Mouse (Mus musculus): ENCODE results near the gene Nfkb1. TPM values are rescaled to one million over a fixed set of nuclear protein-coding genes. Genes with fewer than 3 reads are reported as not detected.
A peak's percentile ranks its signal among the peaks of the same experiment; 100 is the strongest.

The Nfkb1 gene
- 10 to 100 TPM; 17.7 to 20.2 TPM for total RNA-seq (2021)

DNA sequence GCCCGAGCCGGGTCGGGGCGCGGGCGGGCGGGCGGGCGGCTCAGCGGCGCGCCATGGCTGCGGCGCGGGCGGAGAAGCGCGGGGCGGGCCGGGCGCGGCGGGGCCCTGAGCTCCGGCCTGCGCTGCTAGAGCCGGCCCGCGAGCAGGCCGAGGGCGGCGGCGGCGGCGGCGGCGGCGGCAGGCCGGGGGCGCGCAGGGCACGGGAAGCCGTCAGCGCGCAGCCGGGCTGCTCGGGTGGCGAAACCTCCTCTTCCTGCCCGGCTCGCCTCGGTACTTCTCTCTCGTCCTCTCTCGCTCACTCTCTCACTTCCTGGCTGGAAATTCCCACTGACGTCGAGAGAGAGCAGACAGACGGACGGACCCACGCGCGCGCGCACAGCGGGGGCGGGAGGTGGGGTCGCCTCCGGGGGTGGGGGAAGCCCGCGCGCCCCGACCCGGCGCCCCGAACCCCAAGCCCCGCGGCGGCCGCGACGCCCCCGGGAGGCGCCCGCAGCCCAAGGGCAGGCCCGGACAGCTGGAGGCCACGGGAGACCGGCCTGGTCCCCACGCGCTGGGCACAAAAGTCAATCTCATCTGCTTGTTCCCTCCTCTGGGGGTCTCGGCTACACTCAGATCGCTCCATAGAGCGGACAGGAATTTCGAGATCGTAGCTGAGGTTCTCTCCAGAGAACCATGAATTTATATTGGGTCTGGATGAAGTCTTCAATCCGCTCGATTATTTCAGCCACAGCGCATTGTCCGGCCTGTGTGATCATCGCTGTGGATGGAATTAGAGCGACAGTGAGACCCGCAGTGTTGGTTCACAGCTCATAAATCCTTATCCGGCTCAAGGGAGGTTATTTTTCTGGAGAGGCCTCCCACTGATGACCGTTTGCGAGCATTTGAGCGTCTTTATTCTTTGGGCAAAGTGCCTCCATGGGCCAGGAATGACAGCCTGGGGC is at the start of gene Nfkb1:
Nfkb1 (minus strand) TSS at position 357 of the 941 bp plus-strand sequence.
- peak; percentile 53 to 67 for DNase-seq (ENCODE audit: low spot score in 2 of 2)
- intact Hi-C loops (cut with DNase I), result loop anchor here (5.0 kb wide), 1 partner anchor 254 kb away; the partner anchor contains the start of gene Ube2d3

- intact Hi-C loops (cut with DNase I), result no loop called here
- no peak for DNase-seq (ENCODE audit: low spot score in 2 of 2)
These were observed 49.4 kb upstream of the Nfkb1 start for GRCm38 (mm10) chr3:135740711-135741110.

- DNase-seq (ENCODE audit: low spot score in 2 of 2), result no peak
- intact Hi-C loops (cut with DNase I), result loop anchor here (5.0 to 10.0 kb wide), 2 partner anchors 102 to 1080 kb away; no protein-coding TSS in a partner anchor
These were observed 43.4 kb upstream of the Nfkb1 start for GRCm38 (mm10) chr3:135734736-135735135.

- DNase-seq (ENCODE audit: low spot score in 2 of 2), result no peak
These were observed 41.5 kb upstream of the Nfkb1 start for GRCm38 (mm10) chr3:135732747-135733445.

DNA sequence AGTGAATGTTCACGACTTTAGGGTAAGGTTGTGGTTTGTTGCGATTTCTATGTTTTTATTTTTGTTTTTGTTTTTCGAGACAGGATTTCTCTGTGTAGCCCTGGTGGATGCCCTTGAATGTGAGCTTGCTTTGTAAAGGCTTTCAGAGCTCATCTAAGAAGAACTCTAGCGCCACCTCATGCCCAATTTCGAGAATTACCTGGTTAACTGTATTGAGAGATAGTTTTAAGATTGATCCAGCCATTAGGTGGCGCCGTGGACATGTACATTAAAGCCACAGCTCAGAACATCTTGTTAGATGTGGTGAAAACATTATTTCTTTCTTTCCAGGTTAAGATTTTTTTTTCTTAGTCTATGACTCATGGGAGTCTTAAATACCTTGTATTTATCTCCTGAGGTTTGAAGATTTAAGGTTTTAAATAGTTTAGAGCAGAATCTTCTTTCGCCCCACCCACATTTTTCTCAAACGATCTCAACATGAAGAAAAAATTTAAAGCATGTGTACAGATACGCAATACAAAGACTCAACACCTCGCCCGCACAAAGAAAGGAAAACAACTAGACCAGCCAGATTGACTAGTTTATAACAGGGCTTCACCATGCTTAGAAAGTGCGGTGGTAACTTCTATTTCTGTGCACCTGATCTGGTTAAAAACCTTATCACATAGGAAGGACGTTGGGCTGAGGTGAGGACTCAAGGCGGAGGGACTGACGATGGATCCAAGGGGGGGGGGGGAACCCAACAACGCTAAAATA is 40.1 kb upstream of the Nfkb1 start:
- peak; percentile 97 to 99 for DNase-seq (ENCODE audit: low spot score in 2 of 2)
- intact Hi-C loops (cut with DNase I), result loop anchor here (2.0 to 10.0 kb wide), 4 partner anchors 99 to 1077 kb away; no protein-coding TSS in a partner anchor

More at GRCm38 (mm10) chr3:135732747-135733445, 41.5 kb upstream of the Nfkb1 start:
- intact Hi-C loops (cut with DNase I), result loop anchor here (5.0 to 10.0 kb wide), 2 partner anchors 101 to 1078 kb away; no protein-coding TSS in a partner anchor

DNA sequence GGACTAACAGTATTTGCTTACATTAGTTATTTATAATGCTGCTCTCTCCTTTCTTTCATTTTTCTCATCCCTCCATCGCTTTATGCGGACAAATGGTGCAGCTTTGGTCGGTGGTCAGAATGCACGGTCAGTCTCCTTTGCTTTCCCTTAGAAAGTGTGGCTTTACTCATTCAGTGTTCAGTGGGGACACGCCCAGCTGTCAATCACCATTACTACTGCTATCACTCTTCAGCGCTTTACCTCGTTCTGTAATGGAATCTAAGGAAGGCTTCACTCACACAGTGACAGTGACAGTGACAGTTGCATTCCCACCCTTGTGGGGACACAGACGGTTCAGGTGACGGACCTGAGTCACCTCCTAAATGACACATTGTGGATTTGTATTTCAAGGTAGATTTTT is 39.4 kb upstream of the Nfkb1 start:
- DNase-seq (ENCODE audit: low spot score in 2 of 2), result no peak
- intact Hi-C loops (cut with DNase I), result loop anchor here (2.0 to 10.0 kb wide), 4 partner anchors 98 to 1076 kb away; no protein-coding TSS in a partner anchor

GRCm38 (mm10) chr3:135729575-135729974 is 38.2 kb upstream of the Nfkb1 start:
- no peak for DNase-seq (ENCODE audit: low spot score in 2 of 2)
- intact Hi-C loops (cut with DNase I), result loop anchor here (5.0 kb wide), 1 partner anchor 172 kb away; no protein-coding TSS in a partner anchor

- DNase-seq (ENCODE audit: low spot score in 2 of 2), result no peak
- intact Hi-C loops (cut with DNase I), result loop anchor here (5.0 kb wide), 1 partner anchor 172 kb away; no protein-coding TSS in a partner anchor
These were observed 37.6 kb upstream of the Nfkb1 start for GRCm38 (mm10) chr3:135728900-135729299.

DNA sequence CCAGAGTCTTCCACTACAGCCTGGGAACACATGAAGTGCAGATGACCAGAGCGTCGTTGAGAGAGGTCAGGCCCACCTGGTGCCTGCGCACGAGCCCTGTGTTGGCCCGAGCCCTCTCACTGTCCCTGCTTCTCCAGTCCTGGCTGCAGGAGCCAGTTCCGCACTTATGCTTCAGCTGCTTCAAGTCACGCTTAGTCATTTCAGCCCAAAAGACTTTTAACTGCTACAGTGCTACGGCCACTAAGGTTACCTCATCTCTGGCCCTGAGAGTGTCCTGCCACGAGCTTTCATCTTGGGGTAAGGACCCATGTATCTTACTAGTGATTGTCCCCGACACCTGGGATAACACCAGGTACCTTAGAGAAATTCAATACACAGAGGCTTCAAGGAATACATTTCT is 36.0 kb upstream of the Nfkb1 start:
- intact Hi-C loops (cut with DNase I), result loop anchor here (5.0 kb wide), 1 partner anchor 170 kb away; no protein-coding TSS in a partner anchor
- DNase-seq (ENCODE audit: low spot score in 2 of 2), result no peak

GRCm38 (mm10) chr3:135726521-135727275 is 35.4 kb upstream of the Nfkb1 start:
- intact Hi-C loops (cut with DNase I), result loop anchor here (5.0 kb wide), 1 partner anchor 169 kb away; no protein-coding TSS in a partner anchor

GRCm38 (mm10) chr3:135726023-135726422 is 34.7 kb upstream of the Nfkb1 start:
- DNase-seq (ENCODE audit: low spot score in 2 of 2), result no peak
- intact Hi-C loops (cut with DNase I), result loop anchor here (5.0 kb wide), 1 partner anchor 169 kb away; no protein-coding TSS in a partner anchor

More at GRCm38 (mm10) chr3:135726521-135727275, 35.4 kb upstream of the Nfkb1 start:
- no peak for DNase-seq (ENCODE audit: low spot score in 2 of 2)

DNA sequence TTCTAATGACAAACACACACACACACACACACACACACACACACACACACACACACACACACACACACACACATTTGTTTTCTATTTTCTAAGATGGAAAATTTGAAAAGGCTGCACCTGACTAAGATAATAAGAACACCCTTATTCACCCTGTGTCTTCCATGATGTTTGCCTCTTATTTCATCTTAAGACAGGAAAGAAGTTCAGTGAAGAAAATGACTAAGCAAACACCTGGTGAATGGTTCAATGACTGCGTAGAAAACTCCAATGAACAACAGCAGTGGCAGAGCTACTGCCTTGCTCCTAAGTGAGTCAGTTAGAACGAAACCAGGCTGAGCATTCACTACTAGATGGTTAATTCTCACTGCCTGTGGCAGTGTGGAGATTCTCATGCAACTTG is 30.8 kb upstream of the Nfkb1 start:
- intact Hi-C loops (cut with DNase I), result no loop called here
- DNase-seq (ENCODE audit: low spot score in 2 of 2), result no peak

DNA sequence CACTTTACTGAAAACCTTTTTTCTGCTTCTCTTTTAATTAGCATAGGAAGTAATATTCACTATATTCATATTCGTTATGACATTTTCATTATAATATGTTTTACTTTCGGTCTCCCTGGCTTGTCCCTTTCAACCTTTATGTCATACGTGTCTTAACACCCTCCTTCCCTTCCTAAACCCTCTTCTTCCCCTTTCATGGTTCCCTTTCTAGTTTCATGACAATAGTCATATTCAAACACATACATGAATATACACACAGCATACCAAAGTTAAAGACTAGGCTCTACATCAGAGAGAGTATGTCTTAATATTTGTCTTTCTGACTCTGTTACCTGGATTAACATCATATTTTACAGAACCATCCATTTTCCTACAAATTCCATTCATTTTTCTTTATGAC is 28.6 kb upstream of the Nfkb1 start:
- no peak for DNase-seq (ENCODE audit: low spot score in 2 of 2)
- intact Hi-C loops (cut with DNase I), result no loop called here

DNA sequence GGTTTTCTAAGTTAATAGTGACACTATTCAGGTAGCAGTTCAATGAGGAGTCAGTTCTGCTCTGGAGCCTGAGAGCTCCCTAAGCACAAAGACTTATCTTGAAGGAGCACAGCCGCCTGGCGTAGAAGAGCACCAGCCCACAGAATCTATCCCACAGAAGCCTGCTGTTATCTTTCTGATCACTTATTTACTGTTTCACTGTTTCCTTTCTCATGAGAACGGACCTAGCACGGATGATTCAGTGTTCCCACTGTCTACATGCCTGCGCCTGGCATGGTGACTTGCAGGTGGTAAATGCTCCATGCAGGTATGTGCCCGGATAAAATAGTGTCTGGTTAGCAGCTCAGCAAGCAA is 27.8 kb upstream of the Nfkb1 start:
- no peak for DNase-seq (ENCODE audit: low spot score in 2 of 2)
- intact Hi-C loops (cut with DNase I), result no loop called here

DNA sequence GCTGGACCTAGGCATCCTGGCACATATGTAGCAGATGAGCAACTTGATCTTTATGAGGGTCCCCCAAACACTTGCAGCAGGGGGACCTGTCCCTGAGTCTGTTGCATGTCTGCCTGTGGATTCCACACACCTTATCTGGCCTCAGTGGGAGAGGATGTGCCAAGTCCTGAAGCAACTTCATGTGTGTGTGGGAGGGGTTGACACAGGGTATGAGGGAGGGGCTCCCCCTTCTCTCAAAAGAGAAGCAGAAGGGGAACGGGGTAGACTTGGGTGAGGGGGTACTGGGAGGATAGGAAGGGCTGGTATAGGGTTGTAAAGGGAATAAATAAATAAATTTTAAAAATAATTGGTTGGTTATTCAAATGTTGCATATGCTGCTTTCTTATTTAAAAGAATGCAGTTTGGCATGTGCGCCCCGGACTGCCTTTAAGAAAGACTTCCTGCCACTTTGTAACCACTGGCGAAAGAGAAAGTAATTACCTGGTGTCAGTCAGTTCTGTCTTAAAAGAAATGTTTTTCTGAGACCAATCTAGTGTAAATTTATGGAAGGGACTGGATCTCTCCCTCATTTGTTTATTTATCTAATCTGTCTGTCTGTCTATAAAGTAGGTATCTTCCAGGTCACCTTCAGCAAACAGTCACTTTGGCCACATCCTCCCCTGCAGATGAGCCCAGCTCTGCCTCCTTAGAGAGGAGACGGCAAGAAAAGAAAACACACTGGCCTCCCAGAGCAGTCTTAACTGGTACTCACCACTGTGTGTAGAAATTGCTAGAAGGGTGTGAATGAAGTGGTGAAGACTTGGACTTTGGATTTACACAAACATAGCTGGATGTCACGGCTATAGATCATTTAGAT is 27.2 kb upstream of the Nfkb1 start:
- no peak for DNase-seq (ENCODE audit: low spot score in 2 of 2)
- intact Hi-C loops (cut with DNase I), result no loop called here

- intact Hi-C loops (cut with DNase I), result loop anchor here (5.0 kb wide), 3 partner anchors 81 to 421 kb away; no protein-coding TSS in a partner anchor
- DNase-seq (ENCODE audit: low spot score in 2 of 2), result peak in 1 of 2 experiments; percentile 76
These were observed 21.9 kb upstream of the Nfkb1 start for GRCm38 (mm10) chr3:135713016-135713950.
